14 mouse cellular contexts compared by ENCODE assay signal in the genomic region with DNA sequence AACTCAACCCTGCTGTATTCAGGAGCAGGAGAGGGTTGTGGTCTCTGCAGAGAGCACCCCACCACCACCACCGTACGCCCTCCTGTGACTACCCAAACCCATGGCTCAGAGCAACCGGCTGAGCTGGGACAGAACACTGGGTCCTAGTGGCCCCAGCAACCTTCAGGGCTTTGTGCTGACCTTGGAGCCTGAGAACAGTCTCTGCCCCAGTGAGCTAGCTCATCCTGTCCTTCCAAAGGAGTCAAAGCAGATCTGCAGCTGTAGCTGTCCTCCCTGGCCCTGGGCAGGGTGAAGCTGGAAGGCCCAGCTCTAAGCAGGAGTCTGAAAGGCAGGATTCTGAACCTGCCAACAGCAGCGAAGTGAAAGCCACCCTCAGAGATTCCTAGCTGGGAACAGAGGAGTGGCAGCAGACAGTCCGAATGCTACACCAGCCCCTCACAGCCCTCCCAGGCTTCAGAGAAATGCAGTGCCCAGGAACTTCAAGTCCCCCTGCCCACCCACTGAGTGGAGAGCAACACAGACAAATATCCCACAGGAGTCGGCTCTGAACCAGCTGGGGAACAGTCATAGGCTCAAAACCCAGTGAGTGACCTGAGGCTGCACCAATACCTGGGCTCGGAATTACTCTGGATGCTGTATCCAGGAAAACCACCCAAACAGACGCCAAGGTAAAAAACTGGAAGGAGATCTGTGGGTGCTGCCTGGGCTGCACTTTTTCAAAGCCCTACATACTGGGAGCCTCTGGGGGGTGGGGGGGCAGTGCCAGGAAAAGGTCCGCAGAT. TPM values are rescaled to one million over a fixed set of nuclear protein-coding genes. Genes with fewer than 3 reads are reported as not detected.
DNase-seq lines count a peak whose midpoint lies in the region; ATAC-seq and TF ChIP-seq lines count a peak whose summit lies in the region.
"Had no signal": no experiment of that assay in that cellular context is flagged by ENCODE, and none has a peak within 500 bp of the region (broad histone marks: within the 10 kb centered on the region; RNA-seq: fewer than 3 reads in every experiment).

No protein-coding gene starts in this region.

- TF ChIP-seq CTCF in heart, postnatal 0 days (IDR thresholded peaks at IDR 0.05; ENCODE audit: low read depth) = no peak
- no peak for TF ChIP-seq CTCF in spleen, adult 2 months (IDR thresholded peaks at IDR 0.05; ENCODE audit: extremely low read depth, insufficient read depth, insufficient read length, insufficient replicate concordance)

- H3K27ac ChIP-seq in heart, postnatal 0 days (ENCODE audit: low read depth) = peak overlapping the region; percentile 61; the same call in 1 of the 2 replicates
- H3K27ac ChIP-seq in spleen, adult 2 months (ENCODE audit: insufficient read depth, low read length) = peak overlapping the region; percentile 89
- H3K27ac ChIP-seq in midbrain, embryonic 16.5 days (ENCODE audit: low read length) = no peak overlapping the region
- H3K27ac ChIP-seq: embryonic facial prominence, embryonic 13.5 days; hindbrain, embryonic 14.5 days; liver, embryonic 13.5 days had no signal

- no peak for TF ChIP-seq POLR2A in spleen, adult 2 months (IDR thresholded peaks at IDR 0.05; ENCODE audit: low read depth, low read length)

- WGBS in heart, postnatal 0 days = 66% methylated on average over 9 of the region's 9 CpGs
- 68% methylated on average over 9 of the region's 9 CpGs for whole genome bisulfite sequencing in spleen, adult 2 months
- WGBS in midbrain, embryonic 16.5 days = 81% methylated on average over 9 of the region's 9 CpGs

- H3K4me2 ChIP-seq in heart, postnatal 0 days (ENCODE audit: low read depth, low read length) = peak overlapping the region; percentile 20; the same call in 1 of the 2 replicates
- no peak overlapping the region for H3K4me2 ChIP-seq in midbrain, embryonic 16.5 days (ENCODE audit: low read length)
- H3K4me2 ChIP-seq: embryonic facial prominence, embryonic 13.5 days; hindbrain, embryonic 14.5 days; liver, embryonic 13.5 days had no signal

- peaks cover 25% of the 10 kb centered on the region for H3K4me1 ChIP-seq in heart, postnatal 0 days (ENCODE audit: control insufficient read depth, insufficient read depth)
- peaks cover 14% of the 10 kb centered on the region; the same call in 1 of the 2 replicates for H3K4me1 ChIP-seq in spleen, adult 2 months (ENCODE audit: control insufficient read depth, insufficient read depth, insufficient read length)
- no peaks in the 10 kb centered on the region for H3K4me1 ChIP-seq in midbrain, embryonic 16.5 days (ENCODE audit: control insufficient read depth, insufficient read depth, low read length)

- no peaks in the 10 kb centered on the region; the same call in 1 of the 2 replicates for H3K36me3 ChIP-seq in heart, postnatal 0 days (replicated peaks; ENCODE audit: control insufficient read depth, insufficient read depth, low read length)
- no peaks in the 10 kb centered on the region; the same call in 1 of the 2 replicates for H3K36me3 ChIP-seq in spleen, adult 2 months (ENCODE audit: control insufficient read depth, insufficient read depth, low read length)
- no peaks in the 10 kb centered on the region for H3K36me3 ChIP-seq in midbrain, embryonic 16.5 days (ENCODE audit: control insufficient read depth, insufficient read depth, low read length)
- H3K36me3 ChIP-seq: liver, embryonic 13.5 days had no signal

- intact Hi-C loops in heart, postnatal 36 days (cut with DNase I) = no loop called here

- TF ChIP-seq EP300 in heart, postnatal 0 days (IDR thresholded peaks at IDR 0.05; ENCODE audit: low read depth) = no peak

- H3K4me3 ChIP-seq in heart, postnatal 0 days (ENCODE audit: low read depth, low read length) = peak overlapping the region; percentile 7; the same call in 1 of the 2 replicates
- H3K4me3 ChIP-seq in spleen, adult 2 months (ENCODE audit: extremely low read depth, insufficient read depth, insufficient read length) = peak overlapping the region; percentile 35; the same call in 1 of the 2 replicates
- no peak overlapping the region for H3K4me3 ChIP-seq in midbrain, embryonic 16.5 days (ENCODE audit: low read depth, low read length)
- H3K4me3 ChIP-seq: embryonic facial prominence, embryonic 13.5 days; liver, embryonic 13.5 days; myocyte had no signal

- H3K9ac ChIP-seq in heart, postnatal 0 days (replicated peaks; ENCODE audit: low read depth, low read length) = no peak overlapping the region; the same call in 1 of the 2 replicates
- H3K9ac ChIP-seq in midbrain, embryonic 16.5 days (ENCODE audit: low read depth, low read length) = no peak overlapping the region
- H3K9ac ChIP-seq: embryonic facial prominence, embryonic 13.5 days; hindbrain, embryonic 14.5 days; liver, embryonic 13.5 days had no signal

- no peak for ATAC-seq in heart, postnatal 0 days (ENCODE audit: insufficient read depth, low read depth)
- no peak for ATAC-seq in midbrain, embryonic 16.5 days

- DNase-seq in heart, postnatal 0 days (ENCODE audit: low spot score) = no peak
- no peak for DNase-seq in heart, postnatal 36 days
- no peak for DNase-seq in spleen, adult 2 months (ENCODE audit: low read depth in 1 of 2, low spot score in 2 of 2)
- no peak for DNase-seq in spleen, postnatal 36 days (ENCODE audit: low spot score in 2 of 2)
- DNase-seq in adrenal gland, postnatal 14 days = peak; percentile 70
- DNase-seq in right cerebral cortex, postnatal 10 days (ENCODE audit: low spot score in 2 of 2) = peak; percentile 49 to 63
- DNase-seq: cerebellum, adult 11-12 months; kidney, adult 9 months; liver, embryonic 13.5 days; lung, postnatal 14 days had no signal

- no peaks in the 10 kb centered on the region for H3K9me3 ChIP-seq in heart, postnatal 0 days (replicated peaks; ENCODE audit: control insufficient read depth, low read length)
- H3K9me3 ChIP-seq in midbrain, embryonic 16.5 days (replicated peaks; ENCODE audit: control insufficient read depth, low read length, poor library complexity, severe bottlenecking) = no peaks in the 10 kb centered on the region
- H3K9me3 ChIP-seq: embryonic facial prominence, embryonic 13.5 days; liver, embryonic 13.5 days had no signal

- H3K27me3 ChIP-seq in heart, postnatal 0 days (ENCODE audit: control insufficient read depth, insufficient read depth, low read length) = no peaks in the 10 kb centered on the region
- H3K27me3 ChIP-seq in spleen, adult 2 months (ENCODE audit: control insufficient read depth, insufficient read depth, low read length) = no peaks in the 10 kb centered on the region
- no peaks in the 10 kb centered on the region for H3K27me3 ChIP-seq in midbrain, embryonic 16.5 days (ENCODE audit: control insufficient read depth, insufficient read depth, low read depth, low read length)

RNA-seq across cellular contexts. Expression of gene Tcf7, which starts 6.8 kb away (rescaled TPM):
- total RNA-seq in heart, postnatal 0 days (2014; rRNA removed; ENCODE audit: low replicate concordance) = 0.15 and 5.2 TPM in 2 replicates
- polyA plus RNA-seq in heart, postnatal 0 days (2015; fragmentation: Nextera tagmentation; extraction: Ambion mirVana) = 0.88 and 1.1 TPM in 2 replicates
- 1 to 10 TPM in 1 of 2 experiments, under 1 TPM in 1; 0.65 to 1.2 TPM for total RNA-seq in heart, postnatal 36 days (2021)
- polyA plus RNA-seq in spleen, adult 2 months (2012; rRNA removed) = 139 and 165 TPM in 2 replicates
- total RNA-seq in adrenal gland, postnatal 14 days (2021) = 41.6 and 78.5 TPM in 2 replicates
- 2.3 and 3.2 TPM in 2 replicates for polyA plus RNA-seq in midbrain, embryonic 16.5 days (2015; fragmentation: Nextera tagmentation; extraction: Ambion mirVana)

RNA-seq across cellular contexts. Expression of gene Skp1a, which starts 44.2 kb away (rescaled TPM):
- total RNA-seq in heart, postnatal 0 days (2014; rRNA removed; ENCODE audit: low replicate concordance) = 158 and 163 TPM in 2 replicates
- 492 and 524 TPM in 2 replicates for polyA plus RNA-seq in heart, postnatal 0 days (2015; fragmentation: Nextera tagmentation; extraction: Ambion mirVana)
- total RNA-seq in heart, postnatal 36 days (2021) = 100 to 1,000 TPM; 241 to 246 TPM
- 4.5 and 6.3 TPM in 2 replicates for polyA plus RNA-seq in spleen, adult 2 months (2012; rRNA removed)
- total RNA-seq in adrenal gland, postnatal 14 days (2021) = 321 and 322 TPM in 2 replicates
- 1,072 and 1,120 TPM in 2 replicates for polyA plus RNA-seq in midbrain, embryonic 16.5 days (2015; fragmentation: Nextera tagmentation; extraction: Ambion mirVana)

Comparison
In these comparisons a context has a peak if more than half of its experiments do, and no peak if none do; other contexts are left out.
1. DNase-seq: peak in adrenal gland, postnatal 14 days (single experiment) and right cerebral cortex, postnatal 10 days (2 of 2); none in heart, postnatal 0 days (single experiment), heart, postnatal 36 days (0 of 2), spleen, adult 2 months (0 of 2) and spleen, postnatal 36 days (0 of 2).